Mouse (Mus musculus) mouse embryonic stem cell (cell line): Measurements from ENCODE around the gene Rimkla.
"Not testable (repeated sequence)": the region's sequence is repeated elsewhere in the genome, so short reads cannot be mapped to it uniquely, and the experiment has no call there.

Experiments used
- in situ Hi-C, 2 experiments: fragments of 300-500 bp; cut with MboI; formaldehyde crosslinking; loops; 1 replicate in 1 of 2; 3 replicates in 1 of 2; pipeline ENCODE4 v1.14.3; 2019 to 2020; ENCODE audit warnings: low sequenced_read_pairs in 2 of 2, low pct_unique_long_range_greater_than_20kb in 1 of 2, mixed read lengths in 1 of 2; ENCODE audit not compliant: unreplicated experiment in 1 of 2

Rimkla gene

DNA sequence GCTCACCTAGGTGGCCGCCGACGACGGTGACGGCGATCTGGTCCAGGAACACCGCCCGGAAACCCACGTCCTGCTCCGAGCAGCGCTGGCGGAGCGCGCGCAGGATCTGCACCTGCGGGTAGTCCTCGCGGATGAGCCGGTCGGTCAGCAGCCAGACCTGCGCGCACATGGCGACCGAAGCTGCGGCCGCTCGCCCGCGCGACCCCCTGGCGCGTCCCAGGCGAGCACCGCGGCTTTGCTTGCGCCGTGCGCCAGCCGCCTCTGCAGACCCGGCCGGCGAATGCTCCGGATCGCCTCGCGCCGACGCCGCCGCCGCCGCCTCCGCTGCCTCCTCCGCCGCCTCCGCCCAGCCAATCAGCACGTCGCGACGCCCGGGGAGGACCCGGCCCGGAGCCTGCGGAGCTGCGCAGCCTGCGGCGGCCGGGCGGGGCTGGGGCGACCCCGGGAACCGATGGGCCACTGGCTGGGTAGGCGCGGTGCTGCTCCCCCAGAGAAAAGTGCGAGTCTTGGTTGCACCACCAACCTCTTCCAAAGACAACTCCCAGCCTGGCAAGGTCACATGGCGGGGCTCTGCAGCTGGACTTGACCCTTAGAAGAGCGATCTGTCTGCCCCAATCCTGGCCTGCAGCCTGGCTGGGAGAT is at the start of gene Rimkla:
Rimkla (minus strand) TSS at position 338 of the 642 bp plus-strand sequence.
- in situ Hi-C loops = no loop called here

DNA sequence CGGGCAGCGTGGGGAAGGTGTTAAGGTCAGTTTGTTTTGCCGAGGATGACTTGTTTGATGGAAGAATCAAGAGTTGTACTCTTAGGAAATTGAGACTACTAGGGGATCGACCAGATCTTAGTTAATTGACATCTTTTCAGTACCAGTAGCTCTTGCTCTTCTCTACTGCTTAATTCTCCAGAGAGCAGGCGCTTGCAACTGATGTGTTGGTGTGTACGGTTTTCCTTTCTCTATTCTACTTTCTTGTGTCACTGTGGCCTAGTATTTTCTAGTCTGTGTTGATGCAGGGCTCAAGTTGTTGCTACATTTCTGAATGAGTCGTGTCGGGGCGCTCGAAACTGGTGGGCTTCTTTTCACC is 48.1 kb upstream of the Rimkla start:
- in situ Hi-C loops = no loop called here

DNA sequence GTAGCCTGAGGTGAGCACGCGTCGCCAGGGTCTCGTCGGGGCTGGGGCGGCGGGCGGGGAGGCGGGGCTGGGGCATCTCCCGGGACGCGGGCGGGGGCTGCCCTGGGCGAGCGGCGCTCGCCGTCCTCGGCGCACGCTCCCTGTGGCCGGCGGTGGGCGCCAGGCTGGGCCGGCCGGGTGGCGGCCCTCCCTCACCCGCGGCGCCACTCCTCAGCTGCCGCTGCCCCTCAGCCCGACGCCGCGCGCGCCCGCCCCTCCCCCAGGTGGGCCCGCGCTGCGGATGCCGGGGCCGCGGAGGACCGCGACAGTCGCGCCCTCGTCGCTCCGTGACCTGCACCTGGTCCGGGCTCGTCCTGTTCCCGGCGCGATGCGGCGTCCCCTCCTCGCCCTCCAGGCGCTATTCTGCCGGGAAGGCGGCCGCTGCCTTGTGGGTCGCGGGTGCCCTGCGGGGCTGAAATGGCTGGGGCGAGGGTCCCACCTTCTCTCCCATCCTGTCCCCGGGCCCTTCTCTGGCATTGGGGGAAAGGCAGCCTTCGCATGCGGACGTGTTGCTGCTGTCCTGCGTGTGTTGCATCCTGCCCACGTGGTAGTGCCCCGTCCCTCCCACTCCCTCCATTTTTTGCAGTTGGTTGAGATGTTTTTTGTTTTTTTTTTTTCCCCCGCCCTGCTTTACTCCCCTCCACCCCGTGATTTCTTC is 47.6 kb upstream of the Rimkla start:
- in situ Hi-C loops = no loop called here

DNA sequence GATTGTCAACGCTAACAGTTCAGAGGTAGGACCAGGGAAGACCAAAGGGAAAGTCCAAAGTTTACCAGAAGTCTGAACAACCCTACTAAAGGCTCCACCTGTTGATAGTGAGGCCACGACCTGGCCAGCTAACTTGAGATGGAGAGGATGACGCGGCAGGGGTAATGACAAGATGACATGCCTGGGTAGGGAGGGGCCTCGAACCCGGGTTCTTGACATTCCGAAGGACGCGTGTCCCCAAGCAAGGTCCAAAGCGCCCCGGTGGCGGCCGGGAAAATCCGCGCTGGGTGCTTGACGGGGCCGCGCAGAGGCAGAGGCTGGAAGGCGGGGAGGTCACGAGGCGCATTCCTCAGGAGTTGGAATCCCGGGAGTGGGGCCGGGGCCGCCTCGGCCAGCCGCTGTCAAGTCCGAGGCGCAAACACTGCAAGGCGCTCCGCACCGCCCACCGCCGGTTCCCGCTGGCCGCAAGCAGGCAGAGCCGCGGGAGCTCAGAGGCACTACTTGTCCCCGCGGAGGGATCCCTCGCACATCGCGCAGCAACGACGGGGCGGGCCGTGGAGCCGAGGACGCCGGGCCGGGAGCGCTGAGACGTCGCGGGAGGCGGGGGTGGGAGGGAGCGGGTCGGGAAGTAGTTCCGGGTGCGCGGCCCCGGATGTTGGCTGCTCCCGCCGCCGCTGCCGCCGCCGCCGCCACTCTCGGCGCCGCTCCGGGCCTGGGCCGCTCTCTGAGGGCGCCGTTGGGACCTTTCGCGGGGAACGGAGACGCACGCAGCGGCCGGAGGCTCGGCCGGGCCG is 46.8 kb upstream of the Rimkla start, which contains the start of gene Frg2f1:
Frg2f1 (minus strand) TSS at position 499 of the 794 bp plus-strand sequence.
- in situ Hi-C loops = no loop called here

DNA sequence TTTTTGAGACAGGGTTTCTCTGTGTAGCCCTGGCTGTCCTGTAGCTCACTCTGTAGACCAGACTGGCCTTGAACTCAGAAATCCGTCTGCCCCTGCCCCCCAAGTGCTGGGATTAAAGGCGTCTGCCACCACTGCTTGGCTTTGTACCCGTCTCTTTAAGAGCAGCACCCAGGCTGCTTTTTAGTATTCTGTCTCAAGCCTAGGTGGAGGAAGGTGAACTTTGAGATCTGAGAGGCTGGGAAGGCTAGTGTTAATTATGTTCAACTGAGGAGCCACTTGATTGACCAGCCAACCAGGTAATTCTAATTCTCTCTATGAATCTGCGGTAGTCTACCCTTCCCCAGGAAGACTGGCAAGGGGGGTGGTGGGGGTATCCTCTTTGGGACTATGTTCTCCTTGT is 45.0 kb upstream of the Rimkla start:
- in situ Hi-C loops = no loop called here

DNA sequence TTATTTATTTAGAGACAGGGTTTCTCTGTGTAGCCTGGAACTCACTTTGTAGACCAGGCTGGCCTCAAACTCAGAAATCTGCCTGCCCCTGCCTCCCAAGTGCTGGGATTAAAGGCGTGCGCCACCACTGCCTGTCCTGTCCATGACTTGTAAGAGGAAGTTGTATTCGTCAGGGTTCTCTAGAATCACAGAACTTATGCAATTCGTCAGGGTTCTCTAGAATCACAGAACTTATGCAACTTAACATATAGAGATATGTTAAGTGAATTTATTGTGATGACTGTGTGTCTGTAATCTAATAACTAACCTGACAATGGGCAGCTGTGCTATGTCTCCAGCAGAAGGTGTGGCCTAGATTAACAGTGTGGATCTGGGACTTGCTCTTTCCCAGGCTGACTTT is 44.2 kb upstream of the Rimkla start, which contains the start of gene Foxj3:
Foxj3 (plus strand) TSS at position 390 of the 400 bp plus-strand sequence.
- in situ Hi-C loops = not testable (repeated sequence)

DNA sequence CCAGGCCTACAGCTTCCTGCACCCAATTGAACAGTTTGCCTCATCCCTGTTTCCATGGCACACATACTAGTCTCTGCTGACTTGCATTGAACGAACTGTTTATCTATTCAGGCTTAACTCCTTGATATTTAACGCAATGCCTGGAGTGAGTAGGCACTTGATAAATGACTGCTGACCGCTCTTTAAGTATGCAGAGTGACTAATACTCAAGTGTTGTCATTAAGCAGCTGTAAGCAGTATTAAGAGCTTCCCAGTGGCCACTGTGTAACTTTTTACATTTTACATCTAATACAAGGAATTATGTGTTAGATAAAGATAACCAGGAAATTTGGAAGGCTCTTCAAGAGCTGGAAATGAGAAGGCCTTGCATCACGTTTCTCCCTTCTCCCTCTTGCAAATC is 42.7 kb upstream of the Rimkla start:
- in situ Hi-C loops = no loop called here

DNA sequence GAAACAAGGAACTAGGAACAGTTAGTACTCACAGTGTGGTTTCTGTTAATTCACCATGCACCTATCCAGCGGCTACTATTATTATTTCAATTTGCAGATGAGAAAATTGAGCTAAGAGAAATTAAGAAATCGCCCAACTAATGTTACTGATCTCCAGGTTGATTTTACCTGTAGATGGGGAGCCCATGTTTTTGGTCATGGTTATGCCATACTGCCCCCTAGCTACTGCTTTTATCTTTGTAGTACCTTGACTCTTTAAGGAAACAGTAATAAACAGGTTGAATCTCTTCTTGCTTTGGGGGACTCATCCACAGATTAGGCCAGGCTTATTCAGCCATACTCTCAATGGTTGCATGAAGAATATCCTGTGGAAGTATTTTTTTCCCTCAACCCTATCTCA is 39.4 kb upstream of the Rimkla start:
- in situ Hi-C loops = no loop called here

DNA sequence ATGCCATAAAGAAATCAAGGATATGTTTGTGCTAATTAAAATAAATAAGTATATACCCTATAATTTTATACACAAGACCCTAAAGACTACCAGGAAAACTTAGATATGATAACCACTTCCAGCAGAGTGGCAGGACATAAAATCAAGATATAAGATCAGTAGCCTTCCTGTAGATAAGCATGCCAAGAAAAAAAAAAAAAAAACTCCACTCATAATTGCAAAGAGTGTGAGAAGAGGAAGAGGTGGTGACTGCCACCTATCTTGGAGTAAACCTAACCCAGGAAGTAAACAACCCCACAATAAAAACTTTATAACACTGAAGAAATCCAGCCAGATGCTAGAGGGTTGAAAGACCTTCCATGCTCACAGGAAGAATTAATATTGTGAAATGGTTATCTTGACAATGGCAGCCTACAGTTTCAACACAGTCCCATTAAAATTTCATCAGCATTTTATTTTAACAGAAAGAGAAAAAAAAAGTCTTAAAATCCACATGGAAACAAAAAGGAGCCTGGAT is 34.0 kb upstream of the Rimkla start:
- in situ Hi-C loops = no loop called here

DNA sequence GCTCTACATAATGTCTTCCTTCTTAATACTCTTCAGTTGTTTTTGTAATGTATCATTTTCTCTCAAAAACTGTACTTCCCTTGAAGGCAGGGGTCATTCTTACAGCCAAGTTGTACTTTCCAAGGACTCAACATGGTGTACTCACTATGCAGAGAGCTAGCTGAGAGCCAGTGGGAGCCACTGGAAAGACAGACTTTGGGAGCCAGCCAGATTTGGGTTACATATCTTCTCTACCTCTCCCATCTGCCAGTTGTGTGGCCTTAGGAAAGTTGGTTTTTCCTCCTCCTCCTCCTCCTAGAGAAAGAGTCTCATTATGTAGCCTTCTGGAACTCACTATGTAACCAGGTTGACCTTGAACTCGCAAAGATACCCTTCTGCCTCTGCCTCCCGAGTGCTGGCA is 32.0 kb upstream of the Rimkla start:
- in situ Hi-C loops = no loop called here

DNA sequence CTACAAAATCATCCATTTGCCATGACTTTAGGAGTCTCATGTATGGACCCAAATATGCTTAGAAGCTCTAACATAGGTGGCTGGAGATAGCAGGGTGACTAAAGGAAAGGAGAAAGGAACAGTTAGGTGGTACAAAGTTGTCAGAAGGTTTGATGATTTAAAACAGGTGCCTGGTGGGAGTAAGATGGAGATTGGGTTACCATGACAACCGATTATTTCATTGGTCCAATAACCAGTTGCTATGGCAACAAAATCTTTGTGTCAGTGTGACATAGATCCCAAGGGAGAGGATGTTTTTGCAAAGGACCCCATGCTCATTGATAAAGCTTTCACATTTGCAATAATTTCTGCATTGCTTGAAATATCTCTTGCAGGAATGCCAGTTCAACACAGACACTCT is 31.6 kb upstream of the Rimkla start:
- in situ Hi-C loops = no loop called here

DNA sequence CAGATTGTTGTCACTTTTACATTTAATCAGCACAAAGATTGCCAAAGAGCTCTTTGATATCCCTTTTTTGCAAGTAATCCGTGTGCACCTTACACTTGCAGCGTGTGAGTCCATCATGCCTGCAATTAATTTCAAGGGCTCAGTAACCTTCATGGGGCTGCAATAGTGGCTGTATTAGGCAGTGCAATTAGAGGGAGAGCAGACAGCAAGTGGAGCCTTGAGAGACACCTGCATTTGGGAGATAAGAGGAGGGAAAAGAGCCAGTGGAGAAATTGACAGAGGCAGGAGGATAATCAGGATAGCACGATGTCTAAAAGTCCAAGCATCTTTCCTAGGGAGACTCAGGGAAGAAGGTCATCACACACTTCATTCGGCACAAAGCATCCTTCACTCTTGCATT is 31.1 kb upstream of the Rimkla start:
- in situ Hi-C loops = no loop called here

DNA sequence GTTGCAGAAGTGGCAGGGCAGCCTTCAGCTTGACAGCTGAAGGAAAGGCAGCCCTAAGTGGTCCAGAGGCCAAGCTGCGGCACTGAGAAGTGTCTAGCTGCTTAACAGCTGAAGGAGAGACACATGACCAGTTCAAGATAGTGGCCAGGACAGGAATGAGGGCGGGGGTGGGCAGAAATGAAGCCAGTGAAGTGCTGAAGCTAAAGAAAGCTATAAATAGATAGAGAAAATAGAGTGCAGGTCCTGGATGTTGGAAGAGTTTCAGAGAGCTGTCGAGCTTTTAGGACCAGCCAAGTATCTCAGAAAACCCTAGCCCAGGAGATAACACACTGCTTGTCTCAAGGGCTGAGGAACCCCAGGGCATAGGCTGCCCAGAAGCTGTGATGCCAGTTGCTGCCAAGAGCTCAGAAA is 20.3 kb upstream of the Rimkla start:
- in situ Hi-C loops = no loop called here

DNA sequence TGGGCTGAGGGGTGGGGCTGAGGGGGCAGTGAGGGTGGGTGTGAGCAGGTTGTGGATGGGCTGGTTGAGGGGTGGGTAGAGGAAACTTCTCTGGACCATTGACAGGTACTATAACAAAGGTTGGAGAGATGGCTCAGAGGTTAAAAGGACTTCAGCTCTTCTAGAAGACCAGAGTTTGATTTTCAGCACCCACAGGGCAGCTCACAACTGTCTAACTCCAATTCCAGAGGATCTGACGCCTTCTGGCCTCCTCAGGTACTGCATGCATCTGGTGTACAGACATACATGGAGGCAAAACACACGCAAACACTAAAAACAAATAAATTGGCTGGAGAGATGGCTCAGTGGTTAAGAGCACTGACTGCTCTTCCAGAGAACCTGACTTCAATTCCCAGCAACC is 19.2 kb upstream of the Rimkla start:
- in situ Hi-C loops = no loop called here

DNA sequence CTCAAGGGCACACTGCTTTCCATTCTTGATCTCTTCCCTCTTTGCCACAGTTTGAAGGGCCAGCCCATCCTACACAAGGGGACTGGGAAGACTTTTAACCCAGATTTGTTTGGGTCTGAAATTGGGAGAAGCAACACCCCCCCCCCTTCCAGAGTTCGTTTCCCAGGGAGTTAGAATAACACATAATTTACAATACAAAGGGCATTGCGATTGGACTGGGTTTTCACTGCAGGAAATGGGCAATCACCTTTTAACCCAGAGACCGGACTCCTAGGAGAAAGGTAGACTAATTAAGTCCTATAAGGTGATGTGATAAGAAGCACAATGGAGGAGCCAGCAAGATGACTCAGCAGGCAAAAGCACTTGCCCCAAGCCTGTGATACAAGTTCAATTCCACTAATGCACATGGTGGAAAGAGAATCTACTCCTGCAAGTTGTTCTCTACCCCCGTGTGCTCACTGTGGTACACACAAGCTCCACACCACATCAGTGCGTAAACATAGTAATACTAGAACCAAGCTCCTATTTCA is 6.0 kb upstream of the Rimkla start:
- in situ Hi-C loops = no loop called here

DNA sequence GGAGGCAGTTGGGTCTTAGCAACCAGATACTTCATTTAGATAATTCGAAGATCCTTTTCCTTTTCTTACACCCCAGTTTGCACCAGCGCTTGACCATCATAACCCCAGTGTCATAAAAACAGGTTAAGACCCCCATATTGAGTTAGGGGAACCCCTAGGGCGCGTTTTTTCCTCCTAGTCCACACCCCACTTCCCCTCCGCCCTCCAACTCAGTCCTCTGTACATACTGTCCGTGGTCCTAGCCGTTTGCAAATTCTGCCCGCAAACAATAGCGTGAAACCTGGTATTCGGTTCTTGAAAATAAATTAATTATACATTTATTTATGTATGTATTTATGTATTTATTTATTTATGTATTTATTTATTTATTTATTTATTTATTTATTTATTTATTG is 502 bp upstream of the Rimkla start:
- in situ Hi-C loops = no loop called here

DNA sequence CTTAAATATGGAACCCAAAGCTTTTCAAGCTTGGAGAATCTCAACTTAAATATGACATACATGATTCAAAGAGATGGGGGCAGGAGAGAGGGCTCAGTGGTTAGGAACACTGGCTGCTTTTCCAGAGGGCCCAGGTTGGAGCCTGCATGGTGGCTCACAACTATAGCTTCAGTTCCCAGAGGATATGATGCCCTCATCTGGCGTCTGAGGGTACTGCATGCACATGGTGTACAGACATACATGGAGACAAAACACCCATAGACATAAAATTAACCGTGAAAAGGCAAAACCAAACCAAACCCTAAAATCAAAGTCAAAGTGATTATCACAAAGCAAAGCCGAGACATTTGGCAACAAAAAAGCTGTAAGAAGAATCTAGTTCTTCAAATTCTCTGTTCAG is 1.6 kb downstream of the Rimkla start:
- in situ Hi-C loops = no loop called here

DNA sequence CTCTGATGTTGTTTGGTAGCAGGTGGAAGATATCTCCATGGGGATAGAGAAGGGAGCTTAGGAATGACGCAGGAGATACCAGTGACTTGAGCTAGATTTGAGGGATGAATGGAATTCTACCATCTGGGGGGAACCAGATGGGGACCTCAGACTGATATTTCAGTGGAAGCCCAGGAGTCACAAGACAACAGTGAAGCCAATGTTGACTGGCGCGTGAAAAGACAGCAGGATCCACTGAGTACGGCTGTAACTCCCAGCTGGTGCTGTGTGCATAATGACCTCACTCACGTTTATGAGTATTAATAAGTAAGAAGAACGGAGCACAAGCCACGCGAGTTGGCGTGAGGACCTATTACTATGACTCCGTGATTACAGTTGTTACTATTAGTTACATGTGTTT is 2.8 kb downstream of the Rimkla start:
- in situ Hi-C loops = no loop called here

DNA sequence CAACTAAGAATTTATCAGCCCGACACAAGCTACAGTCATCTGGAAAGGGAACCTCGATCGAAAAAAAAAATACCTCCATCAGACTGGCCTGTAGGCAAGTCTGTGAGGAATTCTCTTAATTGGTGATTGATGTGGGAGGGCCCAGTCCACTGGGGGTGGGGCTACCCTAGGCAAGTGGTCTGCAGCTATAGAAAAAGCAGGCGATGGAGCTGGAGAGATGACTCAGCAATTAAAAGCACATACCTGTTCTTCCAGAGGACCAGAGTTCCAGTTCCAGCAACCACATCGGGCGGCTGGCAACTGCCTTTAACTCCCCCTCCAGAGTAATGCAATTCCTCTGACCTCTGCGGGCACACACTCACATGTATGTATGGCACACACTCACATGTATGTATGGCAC is 7.5 kb downstream of the Rimkla start:
- in situ Hi-C loops = no loop called here
